Mouse (Mus musculus): ENCODE measurements around the gene Pla2g10.

DNA sequence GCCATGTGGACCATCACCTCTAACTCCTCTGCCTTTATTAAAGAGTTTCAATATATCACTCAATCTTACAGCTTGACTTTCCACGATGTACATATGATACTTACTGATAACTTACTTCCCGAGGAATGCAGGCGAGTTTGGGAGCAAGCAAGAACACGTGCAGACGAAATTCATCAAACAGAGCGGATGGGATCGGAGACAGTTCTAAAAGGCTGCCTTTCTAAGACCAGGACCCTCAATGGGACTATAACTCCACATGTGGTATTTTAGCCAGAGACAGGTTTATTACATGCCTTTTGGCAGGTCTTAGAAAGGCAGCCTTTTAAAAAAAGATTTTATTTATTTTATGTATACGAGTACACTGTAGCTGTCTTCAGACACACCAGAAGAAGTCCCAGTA, 5.2 kb upstream of the Pla2g10 start:
- no peak for TF ChIP-seq POLR2A (IDR thresholded peaks at IDR 0.05; ENCODE audit: insufficient read length, low read depth)
- TF ChIP-seq POLR2AphosphoS2 (IDR thresholded peaks at IDR 0.05; ENCODE audit: insufficient read length, low read depth): no peak
- TF ChIP-seq E2F4 (IDR thresholded peaks at IDR 0.05; ENCODE audit: insufficient read depth): no peak
- TF ChIP-seq MYOD1 (IDR thresholded peaks at IDR 0.05; ENCODE audit: control insufficient read depth in 1 of 3, insufficient read length in 2 of 3, low read depth in 2 of 3): no peak
- TF ChIP-seq USF1 (IDR thresholded peaks at IDR 0.05; ENCODE audit: low read depth): no peak

All from myocyte (in vitro differentiated cells).